Mouse (Mus musculus) limb, embryonic 14.5 days (tissue): ENCODE data around the gene Ifitm2. TPM values are rescaled to one million over a fixed set of nuclear protein-coding genes. Genes with fewer than 3 reads are reported as not detected.

Source experiments
- ATAC-seq: fragments of 200-750 bp; cut with Nextera tagmentation; 2 replicates; pipeline ENCODE4 v1.8.0; 2017; ENCODE audit warnings: low read depth, moderate number of reproducible peaks, moderate TSS enrichment; ENCODE audit not compliant: low FRiP score
- DNase-seq: peaks from one replicate; pipeline ENCODE4 v3.0.0-alpha.2; 2015; ENCODE audit warnings: low spot score
- H3K27ac ChIP-seq: fragments of 300-500 bp; sonication (generic); replicated peaks from 2 replicates; pipeline ENCODE4 v1.5.1; 2014; ENCODE audit warnings: low read depth, mild to moderate bottlenecking, low read length, moderate library complexity, mixed read lengths
- H3K27me3 ChIP-seq: fragments of 300-500 bp; sonication (generic); 2 replicates; pipeline ENCODE4 v1.6.1; 2014; ENCODE audit warnings: low read length, mixed read lengths; ENCODE audit not compliant: control insufficient read depth, insufficient read depth
- H3K36me3 ChIP-seq: fragments of 300-500 bp; sonication (generic); 2 replicates; pipeline ENCODE4 v1.6.1; 2014; ENCODE audit warnings: mild to moderate bottlenecking, low read length, moderate library complexity, mixed read lengths; ENCODE audit not compliant: control insufficient read depth, insufficient read depth
- H3K4me1 ChIP-seq: fragments of 300-500 bp; sonication (generic); 2 replicates; pipeline ENCODE4 v1.6.1; 2014; ENCODE audit warnings: antibody characterized with exemption, low read length, mixed read lengths; ENCODE audit not compliant: control insufficient read depth, insufficient read depth
- H3K4me2 ChIP-seq: fragments of 300-500 bp; sonication (generic); replicated peaks from 2 replicates; pipeline ENCODE4 v1.6.1; 2014; ENCODE audit warnings: low read depth, mild to moderate bottlenecking, low read length, moderate library complexity; ENCODE audit not compliant: severe bottlenecking
- H3K4me3 ChIP-seq: fragments of 300-500 bp; sonication (generic); replicated peaks from 2 replicates; pipeline ENCODE4 v1.5.1; 2014; ENCODE audit warnings: low read length
- H3K9ac ChIP-seq: fragments of 300-500 bp; sonication (generic); 2 replicates; pipeline ENCODE4 v1.6.1; 2014; ENCODE audit warnings: mild to moderate bottlenecking, low read depth, low read length, moderate library complexity; ENCODE audit not compliant: severe bottlenecking
- H3K9me3 ChIP-seq: fragments of 300-500 bp; sonication (generic); 2 replicates; pipeline ENCODE4 v1.6.1; 2016; ENCODE audit warnings: low read length; ENCODE audit not compliant: control insufficient read depth
- POLR2A ChIP-seq: fragments of 200-500 bp; IDR thresholded peaks from 2 replicates; pipeline ENCODE4 v1.8.0; 2012; ENCODE audit warnings: inconsistent platforms, mild to moderate bottlenecking, moderate library complexity, borderline replicate concordance; ENCODE audit not compliant: insufficient read depth, insufficient read length; ENCODE audit errors: extremely low read depth
- WGBS: fragments of 180-500 bp; shearing (Covaris S2); extraction: QIAGEN DNeasy Blood & Tissue Kit; methylation state at CpG from one replicate; pipeline ENCODE4 v1.1.7; 2014; 5-methylcytosine and 5-hydroxymethylcytosine counted together
- polyA plus RNA-seq, 2 experiments: library from polyadenylated mRNA; depleted of rRNA in 1 of 2; stranded (reverse) in 1 of 2; unstranded in 1 of 2; fragments of >200 nt; fragmentation: Nextera tagmentation in 1 of 2; extraction: Ambion mirVana in 1 of 2; gene quantifications; 2 replicates each; pipeline versions ENCODE4 v1.2.1 to v1.2.3; 2012 to 2014

Gene Ifitm2
- polyA plus RNA-seq, 2 experiments: 1,234 to 1,827 TPM

- DNase-seq (no peak), ATAC-seq (no peak)
- Histone ChIP-seq H3K27ac (peak overlapping the region; percentile 90), H3K36me3 (peaks cover 26% of the 10 kb centered on the region), H3K27me3 (no peaks in the 10 kb centered on the region), H3K9me3 (no peaks in the 10 kb centered on the region), H3K4me3 (peak overlapping the region; percentile 50), H3K4me2 (peak overlapping the region; percentile 69), H3K9ac (peak overlapping the region; percentile 73), H3K4me1 (peaks cover 27% of the 10 kb centered on the region)
- TF ChIP-seq POLR2A: no peak
- 58% methylated on average over 9 of the region's 9 CpGs for WGBS
Measured at GRCm38 (mm10) chr7:140942341-140942740, 13.4 kb downstream of the Ifitm2 start.

GRCm38 (mm10) chr7:140941222-140942051 is 14.3 kb downstream of the Ifitm2 start, which contains the start of gene Pgghg:
Pgghg (plus strand) TSS chr7:140941391.
- ATAC-seq (peak; percentile 91), DNase-seq (peak; percentile 89)
- Histone ChIP-seq H3K9me3 (no peaks in the 10 kb centered on the region), H3K27ac (peak within 1 kb of the TSS; percentile 90), H3K4me1 (peaks cover 27% of the 10 kb centered on the region), H3K36me3 (peaks cover 17% of the 10 kb centered on the region), H3K27me3 (no peaks in the 10 kb centered on the region), H3K9ac (peak within 1 kb of the TSS; percentile 73), H3K4me3 (peak within 1 kb of the TSS; percentile 50), H3K4me2 (peak within 1 kb of the TSS; percentile 69)
- TF ChIP-seq POLR2A: 0 out of 2 replicates have a peak, but pooled peaks have one; percentile 46
- WGBS: 2% methylated on average over 33 of the region's 33 CpGs

- H3K27me3 ChIP-seq: peaks cover 3% of the 10 kb centered on the region; the same call in 1 of the 2 replicates
- no peaks in the 10 kb centered on the region for H3K9me3 ChIP-seq
- peaks cover 27% of the 10 kb centered on the region for H3K4me1 ChIP-seq
- H3K4me3 ChIP-seq: 0 out of 2 replicates have a peak overlapping the region, but pooled peaks have one; percentile 4
- peak overlapping the region; percentile 38 for H3K4me2 ChIP-seq
- peak overlapping the region; percentile 67 for H3K27ac ChIP-seq
- WGBS: 5% methylated on average over 8 of the region's 8 CpGs
- peak overlapping the region; percentile 44 for H3K9ac ChIP-seq
- peak; percentile 38 for ATAC-seq
- peak; percentile 81 for DNase-seq
- no peak for TF ChIP-seq POLR2A
- H3K36me3 ChIP-seq: peaks cover 3% of the 10 kb centered on the region; the same call in 1 of the 2 replicates
Measured at GRCm38 (mm10) chr7:140939669-140940171, 16.1 kb downstream of the Ifitm2 start.

- no peak overlapping the region for H3K27ac ChIP-seq
- H3K27me3 ChIP-seq: peaks cover 3% of the 10 kb centered on the region; the same call in 1 of the 2 replicates
- H3K4me1 ChIP-seq: peaks cover 27% of the 10 kb centered on the region
- TF ChIP-seq POLR2A: no peak
- H3K4me2 ChIP-seq: no peak overlapping the region
- 11% methylated on average over 2 of the region's 2 CpGs for WGBS
- no peak overlapping the region for H3K4me3 ChIP-seq
- H3K9me3 ChIP-seq: no peaks in the 10 kb centered on the region
- no peak overlapping the region for H3K9ac ChIP-seq
- ATAC-seq (no peak), DNase-seq (no peak)
- H3K36me3 ChIP-seq: no peaks in the 10 kb centered on the region
Measured at GRCm38 (mm10) chr7:140938896-140939295, 16.9 kb downstream of the Ifitm2 start.

- Histone ChIP-seq H3K4me2 (no peak overlapping the region), H3K27ac (no peak overlapping the region), H3K4me1 (peaks cover 27% of the 10 kb centered on the region), H3K4me3 (no peak overlapping the region), H3K27me3 (peaks cover 3% of the 10 kb centered on the region; the same call in 1 of the 2 replicates), H3K9ac (no peak overlapping the region), H3K36me3 (no peaks in the 10 kb centered on the region), H3K9me3 (no peaks in the 10 kb centered on the region)
- DNase-seq (no peak), ATAC-seq (no peak)
- WGBS: 49% methylated on average over 3 of the region's 3 CpGs
- TF ChIP-seq POLR2A: no peak
Measured at GRCm38 (mm10) chr7:140938436-140938835, 17.4 kb downstream of the Ifitm2 start.
